Mouse (Mus musculus) heart, embryonic 10.5 days (tissue): ENCODE results near the gene Zdhhc1. TPM values are rescaled to one million over a fixed set of nuclear protein-coding genes. Genes with fewer than 3 reads are reported as not detected.

Experiments
- DNase-seq: peaks from one replicate; pipeline ENCODE4 v3.0.0-alpha.2; 2017; ENCODE audit warnings: low spot score
- H3K27ac ChIP-seq: fragments of 300-500 bp; sonication (generic); 2 replicates; pipeline ENCODE4 v1.5.1; 2016; ENCODE audit warnings: mild to moderate bottlenecking
- H3K27me3 ChIP-seq: fragments of 300-500 bp; sonication (generic); 2 replicates; pipeline ENCODE4 v1.6.1; 2016; ENCODE audit warnings: mild to moderate bottlenecking; ENCODE audit not compliant: poor library complexity, insufficient read depth, severe bottlenecking
- H3K36me3 ChIP-seq: fragments of 300-500 bp; sonication (generic); 2 replicates; pipeline ENCODE4 v1.6.1; 2016; ENCODE audit warnings: mild to moderate bottlenecking, moderate library complexity
- H3K4me1 ChIP-seq: fragments of 300-500 bp; sonication (generic); 2 replicates; pipeline ENCODE4 v1.6.1; 2016; ENCODE audit warnings: mild to moderate bottlenecking
- H3K4me3 ChIP-seq: fragments of 300-500 bp; sonication (generic); 2 replicates; pipeline ENCODE4 v1.5.1; 2016; ENCODE audit warnings: mild to moderate bottlenecking, moderate library complexity
- H3K9me3 ChIP-seq: fragments of 300-500 bp; sonication (generic); 2 replicates; pipeline ENCODE4 v1.6.1; 2016; ENCODE audit warnings: mild to moderate bottlenecking, moderate library complexity
- WGBS: fragments of 180-500 bp; shearing (Covaris S2); methylation state at CpG from one replicate; pipeline ENCODE4 v1.1.7; 2016; 5-methylcytosine and 5-hydroxymethylcytosine counted together
- polyA plus RNA-seq: library from polyadenylated mRNA; unstranded; fragments of >200 nt; fragmentation: Nextera tagmentation; extraction: Ambion mirVana; gene quantifications from 2 replicates; pipeline ENCODE4 v1.2.1, GENCODE M21; 2016

Zdhhc1 gene
- polyA plus RNA-seq, 1 experiment from 2014 or later = 21.6 TPM

GRCm38 (mm10) chr8:105483212-105484029 lies 13.3 kb downstream of the Zdhhc1 start:
- no peak for DNase-seq
- WGBS = 28% methylated on average over 14 of the region's 14 CpGs
- Histone ChIP-seq H3K36me3 (0 out of 2 replicates have a peak, but pooled peaks cover 8% of the 10 kb centered on the region), H3K4me1 (peaks cover 35% of the 10 kb centered on the region), H3K27me3 (no peaks in the 10 kb centered on the region), H3K9me3 (no peaks in the 10 kb centered on the region), H3K27ac (0 out of 2 replicates have a peak overlapping the region, but pooled peaks have one; percentile 26), H3K4me3 (no peak overlapping the region)

- Histone ChIP-seq H3K27ac (0 out of 2 replicates have a peak overlapping the region, but pooled peaks have one; percentile 13), H3K4me3 (no peak overlapping the region), H3K27me3 (no peaks in the 10 kb centered on the region), H3K36me3 (0 out of 2 replicates have a peak, but pooled peaks cover 8% of the 10 kb centered on the region), H3K9me3 (no peaks in the 10 kb centered on the region), H3K4me1 (peaks cover 46% of the 10 kb centered on the region)
- no peak for DNase-seq
- 75% methylated on average over 8 of the region's 8 CpGs for WGBS
Observed at GRCm38 (mm10) chr8:105482123-105482522, 14.6 kb downstream of the Zdhhc1 start.

DNA sequence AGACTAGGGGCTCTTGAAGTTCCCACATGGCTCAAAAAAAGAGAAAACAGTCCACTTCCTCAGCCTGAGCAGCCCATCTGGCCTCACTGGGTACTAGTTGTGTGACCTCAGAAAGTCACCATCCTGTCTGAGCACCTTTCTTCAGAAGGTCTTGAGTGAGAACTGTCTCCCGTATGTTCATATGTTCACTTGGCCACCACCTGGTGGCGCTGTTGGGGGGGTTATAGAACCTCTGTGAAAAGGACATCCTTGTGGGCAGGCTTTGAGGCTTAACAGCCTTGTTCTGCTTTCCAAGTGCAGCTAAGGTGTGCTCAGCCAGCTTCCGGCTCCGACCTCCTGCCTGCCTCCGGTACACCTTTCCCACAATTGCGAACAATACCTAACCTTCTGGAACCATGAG lies 15.2 kb downstream of the Zdhhc1 start:
- WGBS = 70% methylated on average over 6 of the region's 6 CpGs
- H3K9me3 ChIP-seq = no peaks in the 10 kb centered on the region
- no peak for DNase-seq
- H3K4me3 ChIP-seq = no peak overlapping the region
- H3K36me3 ChIP-seq = 0 out of 2 replicates have a peak, but pooled peaks cover 8% of the 10 kb centered on the region
- peak overlapping the region; percentile 70; the same call in 1 of the 2 replicates for H3K27ac ChIP-seq
- H3K27me3 ChIP-seq = 0 out of 2 replicates have a peak, but pooled peaks cover under 1% of the 10 kb centered on the region
- peaks cover 51% of the 10 kb centered on the region for H3K4me1 ChIP-seq

DNA sequence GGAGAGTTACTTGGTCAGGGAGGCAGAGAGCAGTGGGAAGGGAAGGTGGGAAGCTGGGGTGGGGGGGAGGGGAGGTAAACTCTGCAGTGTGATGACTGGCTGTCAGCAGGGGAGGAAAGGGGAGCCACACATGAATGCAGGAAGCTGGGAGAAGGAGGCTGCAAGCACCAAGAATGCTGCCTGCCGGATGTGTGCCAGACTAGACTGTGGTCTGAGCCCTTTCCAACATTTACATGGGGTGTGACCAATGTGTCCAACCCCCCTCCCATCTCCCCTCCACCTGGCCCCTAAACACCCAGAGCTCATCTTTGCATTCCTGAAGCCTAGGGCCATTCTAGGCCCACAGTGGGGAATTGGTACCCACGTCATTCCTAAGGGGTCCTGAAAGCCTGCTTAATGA lies 15.7 kb downstream of the Zdhhc1 start:
- peaks cover 51% of the 10 kb centered on the region for H3K4me1 ChIP-seq
- H3K27me3 ChIP-seq = peaks cover 5% of the 10 kb centered on the region; the same call in 1 of the 2 replicates
- DNase-seq = no peak
- 0 out of 2 replicates have a peak, but pooled peaks cover 11% of the 10 kb centered on the region for H3K36me3 ChIP-seq
- H3K27ac ChIP-seq = peak overlapping the region; percentile 70; the same call in 1 of the 2 replicates
- no peak overlapping the region for H3K4me3 ChIP-seq
- H3K9me3 ChIP-seq = no peaks in the 10 kb centered on the region
- 19% methylated on average over 2 of the region's 2 CpGs for WGBS

DNA sequence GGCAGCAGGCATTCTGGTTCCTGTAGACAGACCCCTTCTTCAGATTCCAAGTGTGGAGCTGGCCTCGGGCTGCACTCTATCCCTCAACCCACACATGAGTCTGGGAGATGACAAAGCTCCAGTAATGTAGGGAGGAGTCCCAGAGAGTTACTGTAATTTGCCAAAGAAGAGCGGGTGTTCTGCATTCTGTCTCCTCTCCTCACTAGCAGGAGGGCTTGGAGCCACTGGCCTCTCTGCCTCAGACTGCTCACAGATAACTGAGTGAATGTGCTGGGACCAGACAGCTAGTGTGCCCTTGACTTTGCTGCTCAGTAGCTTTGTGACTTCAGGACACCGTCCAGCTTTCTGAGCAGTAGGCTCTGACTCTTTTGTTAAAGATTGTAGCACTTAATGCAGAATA lies 18.9 kb downstream of the Zdhhc1 start:
- Histone ChIP-seq H3K4me3 (no peak overlapping the region), H3K27ac (peak overlapping the region; percentile 31; the same call in 1 of the 2 replicates), H3K9me3 (no peaks in the 10 kb centered on the region), H3K36me3 (0 out of 2 replicates have a peak, but pooled peaks cover 10% of the 10 kb centered on the region), H3K27me3 (peaks cover 29% of the 10 kb centered on the region), H3K4me1 (peaks cover 69% of the 10 kb centered on the region)
- whole genome bisulfite sequencing = 52% methylated on average over 3 of the region's 3 CpGs
- no peak for DNase-seq

- DNase-seq = no peak
- 40% methylated on average over 25 of the region's 25 CpGs for WGBS
- H3K9me3 ChIP-seq = no peaks in the 10 kb centered on the region
- 0 out of 2 replicates have a peak overlapping the region, but pooled peaks have one; percentile 19 for H3K4me3 ChIP-seq
- peaks cover 75% of the 10 kb centered on the region for H3K4me1 ChIP-seq
- peak overlapping the region; percentile 54 for H3K27ac ChIP-seq
- H3K36me3 ChIP-seq = 0 out of 2 replicates have a peak, but pooled peaks cover 10% of the 10 kb centered on the region
- peaks cover 39% of the 10 kb centered on the region for H3K27me3 ChIP-seq
Observed at GRCm38 (mm10) chr8:105476628-105477413, 19.9 kb downstream of the Zdhhc1 start.

- H3K27ac ChIP-seq = no peak overlapping the region
- 87% methylated on average over 7 of the region's 7 CpGs for WGBS
- H3K4me1 ChIP-seq = peaks cover 78% of the 10 kb centered on the region
- H3K27me3 ChIP-seq = peaks cover 39% of the 10 kb centered on the region
- H3K36me3 ChIP-seq = 0 out of 2 replicates have a peak, but pooled peaks cover 10% of the 10 kb centered on the region
- DNase-seq = no peak
- no peaks in the 10 kb centered on the region for H3K9me3 ChIP-seq
- no peak overlapping the region for H3K4me3 ChIP-seq
Observed at GRCm38 (mm10) chr8:105476161-105476560, 20.5 kb downstream of the Zdhhc1 start.

DNA sequence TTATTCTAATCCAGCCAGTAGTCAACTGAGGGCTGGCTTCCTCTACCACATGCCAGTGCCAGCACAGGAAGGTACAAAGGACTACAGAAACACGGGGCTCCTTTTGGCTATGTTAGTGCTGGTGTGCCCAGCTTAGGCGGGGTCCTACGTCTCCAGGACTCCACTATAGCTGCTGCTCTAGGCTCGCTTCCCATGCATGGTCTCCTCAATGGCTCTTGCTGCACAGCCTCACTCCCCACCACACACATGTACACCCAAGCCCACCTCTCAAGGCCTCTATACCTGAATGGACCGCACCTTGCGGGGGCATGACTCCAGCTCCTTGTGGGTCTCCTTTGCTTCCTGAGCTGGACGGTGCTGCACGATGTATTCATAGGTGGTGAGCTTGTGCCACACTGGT lies 21.0 kb downstream of the Zdhhc1 start:
- WGBS = 88% methylated on average over 8 of the region's 8 CpGs
- Histone ChIP-seq H3K9me3 (no peaks in the 10 kb centered on the region), H3K27ac (no peak overlapping the region), H3K27me3 (peaks cover 39% of the 10 kb centered on the region), H3K36me3 (0 out of 2 replicates have a peak, but pooled peaks cover 10% of the 10 kb centered on the region), H3K4me1 (peaks cover 78% of the 10 kb centered on the region), H3K4me3 (no peak overlapping the region)
- DNase-seq = no peak

DNA sequence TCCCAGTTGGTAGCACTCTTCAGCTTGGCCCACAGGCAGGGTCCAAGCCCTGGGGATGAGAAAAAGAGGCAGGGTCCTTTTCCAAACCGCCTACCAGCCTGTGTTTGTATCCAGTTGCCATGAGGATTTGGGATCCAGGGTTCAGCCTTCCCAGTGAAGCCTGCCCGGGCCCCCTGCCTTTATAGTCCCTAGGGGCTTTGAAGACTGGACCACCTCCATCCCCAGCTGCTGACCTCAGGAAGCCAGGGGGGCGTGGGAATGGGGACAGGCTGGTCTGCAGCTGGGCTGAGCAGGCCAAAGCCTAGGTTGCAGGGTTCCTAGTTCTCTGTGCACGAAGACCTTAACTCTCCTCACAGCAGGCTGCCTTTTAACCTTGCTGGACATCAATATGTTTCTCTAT lies 21.4 kb downstream of the Zdhhc1 start:
- no peak overlapping the region for H3K27ac ChIP-seq
- peaks cover 75% of the 10 kb centered on the region for H3K4me1 ChIP-seq
- no peak overlapping the region for H3K4me3 ChIP-seq
- 0 out of 2 replicates have a peak, but pooled peaks cover 10% of the 10 kb centered on the region for H3K36me3 ChIP-seq
- peaks cover 39% of the 10 kb centered on the region for H3K27me3 ChIP-seq
- 68% methylated on average over 4 of the region's 4 CpGs for WGBS
- DNase-seq = no peak
- H3K9me3 ChIP-seq = no peaks in the 10 kb centered on the region

GRCm38 (mm10) chr8:105474680-105475079 lies 22.0 kb downstream of the Zdhhc1 start:
- Histone ChIP-seq H3K4me1 (peaks cover 78% of the 10 kb centered on the region), H3K4me3 (peak overlapping the region; percentile 36), H3K36me3 (0 out of 2 replicates have a peak, but pooled peaks cover 10% of the 10 kb centered on the region), H3K27me3 (peaks cover 44% of the 10 kb centered on the region), H3K27ac (peak overlapping the region; percentile 26; the same call in 1 of the 2 replicates), H3K9me3 (no peaks in the 10 kb centered on the region)
- DNase-seq = no peak
- WGBS = 27% methylated on average over 5 of the region's 5 CpGs

DNA sequence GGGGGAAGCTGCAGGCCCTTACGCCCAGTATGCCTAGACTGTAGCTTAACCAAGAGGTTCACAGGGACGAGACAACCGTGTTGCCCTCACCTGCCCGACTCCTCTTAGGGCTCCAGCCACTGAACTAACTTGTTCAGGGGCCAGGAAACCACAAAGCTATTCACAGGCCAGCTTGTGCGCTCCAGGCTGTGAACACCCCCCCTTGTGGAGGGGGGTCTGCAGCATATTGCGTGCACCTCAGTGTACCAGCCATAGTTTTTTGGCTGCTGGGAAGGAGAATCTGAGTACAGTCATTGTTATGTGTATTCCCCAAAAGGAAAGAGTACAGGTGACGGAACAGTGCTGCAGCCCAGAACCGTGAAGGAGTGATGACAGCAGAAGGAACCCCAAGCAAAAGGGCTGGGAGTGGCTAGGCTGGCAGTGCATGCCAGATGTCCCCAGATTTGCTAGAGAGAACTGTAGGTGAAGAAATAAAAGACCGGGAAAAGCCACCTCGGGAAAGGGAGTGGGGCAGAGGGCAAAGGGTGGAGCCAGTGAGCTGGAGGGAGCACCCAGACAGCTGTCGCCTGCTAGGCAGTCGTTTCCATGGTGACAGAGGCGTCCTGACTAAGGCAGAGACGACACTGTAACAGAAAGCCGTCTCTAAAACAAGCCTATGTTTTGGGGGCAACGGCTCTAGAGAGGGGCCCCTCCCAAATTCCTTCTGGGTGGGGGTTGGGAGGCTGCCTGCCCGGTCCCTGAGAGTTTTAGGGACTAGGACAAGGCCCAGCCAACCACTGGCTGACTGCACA lies 22.7 kb downstream of the Zdhhc1 start:
- Histone ChIP-seq H3K27me3 (peaks cover 51% of the 10 kb centered on the region), H3K27ac (peak overlapping the region; percentile 26), H3K4me3 (peak overlapping the region; percentile 36), H3K36me3 (0 out of 2 replicates have a peak, but pooled peaks cover 10% of the 10 kb centered on the region), H3K9me3 (no peaks in the 10 kb centered on the region), H3K4me1 (peaks cover 81% of the 10 kb centered on the region)
- whole genome bisulfite sequencing = 25% methylated on average over 17 of the region's 17 CpGs
- no peak for DNase-seq

DNA sequence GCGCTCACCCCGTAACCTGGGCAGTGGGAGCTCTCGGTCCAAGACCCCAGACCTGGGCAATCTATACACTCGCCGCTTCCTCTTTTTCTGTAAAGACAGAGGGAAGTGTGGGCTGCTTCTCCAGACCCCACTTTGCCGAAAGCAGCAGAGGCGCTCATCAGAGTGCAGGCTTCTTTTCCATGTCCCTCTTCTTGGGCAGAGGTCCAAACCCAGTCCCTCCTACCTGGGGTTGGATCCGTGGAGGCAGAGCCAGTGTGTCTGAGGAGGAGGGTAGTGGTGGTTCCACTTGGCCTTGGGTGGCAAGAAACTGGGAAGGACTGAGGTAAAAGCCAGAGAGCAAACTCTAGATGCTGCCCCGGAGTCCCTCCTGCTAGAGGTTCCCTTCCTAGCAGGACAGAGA lies 23.7 kb downstream of the Zdhhc1 start:
- 31% methylated on average over 9 of the region's 9 CpGs for WGBS
- Histone ChIP-seq H3K9me3 (no peaks in the 10 kb centered on the region), H3K27ac (peak overlapping the region; percentile 43; the same call in 1 of the 2 replicates), H3K27me3 (peaks cover 53% of the 10 kb centered on the region), H3K4me1 (peaks cover 75% of the 10 kb centered on the region), H3K36me3 (0 out of 2 replicates have a peak, but pooled peaks cover 7% of the 10 kb centered on the region), H3K4me3 (no peak overlapping the region)
- no peak for DNase-seq
